Mouse (Mus musculus) layer of hippocampus, adult 2 months (tissue): ENCODE results near the gene Lonp2. TPM values are rescaled to one million over a fixed set of nuclear protein-coding genes. Genes with fewer than 3 reads are reported as not detected.

Experiments used
- DNase-seq, 2 experiments: peaks; one replicate each; pipeline ENCODE4 v3.0.0; 2022; ENCODE audit warnings: low spot score in 2 of 2
- H3K27ac ChIP-seq: fragments of 200-600 bp; 2 replicates; pipeline ENCODE4 v1.8.1; 2022
- H3K4me3 ChIP-seq: fragments of 200-600 bp; 2 replicates; pipeline ENCODE4 v1.8.1; 2022; ENCODE audit warnings: mild to moderate bottlenecking
- CTCF ChIP-seq: fragments of 200-600 bp; conservative IDR thresholded peaks from 2 replicates; pipeline ENCODE4 v1.8.1; 2022; ENCODE audit warnings: antibody characterized with exemption, mild to moderate bottlenecking, moderate library complexity
- total RNA-seq, 2 experiments: library from RNA; stranded (reverse); gene quantifications; 2 replicates each; pipeline ENCODE4 v1.2.3; 2021

Lonp2 gene
- total RNA-seq, 2 experiments from 2014 or later, result 82.4 to 84.2 TPM

DNA sequence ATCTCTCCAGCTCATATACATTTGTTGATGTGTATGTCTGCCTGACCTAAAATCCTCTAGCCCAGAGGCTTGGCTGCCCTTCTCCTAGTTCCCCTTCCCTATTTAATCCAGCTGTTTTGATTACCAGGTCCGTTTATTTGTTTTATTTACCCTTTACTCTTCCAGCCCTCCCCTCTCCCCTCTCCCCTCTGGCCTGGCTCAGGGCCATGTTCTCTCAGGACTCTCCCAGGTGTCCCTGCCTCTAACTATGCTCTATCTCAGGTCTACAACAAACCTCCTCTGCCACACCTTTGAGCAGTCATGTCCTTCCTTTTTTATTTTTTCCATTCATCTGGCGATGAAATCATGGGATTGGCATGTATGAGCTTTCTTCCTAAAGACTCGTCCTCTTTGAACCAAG, 106.5 kb downstream of the Lonp2 start:
- no peak for TF ChIP-seq CTCF
- no peak overlapping the region for H3K4me3 ChIP-seq
- DNase-seq, result no peak
- peak overlapping the region; percentile 79 for H3K27ac ChIP-seq

DNA sequence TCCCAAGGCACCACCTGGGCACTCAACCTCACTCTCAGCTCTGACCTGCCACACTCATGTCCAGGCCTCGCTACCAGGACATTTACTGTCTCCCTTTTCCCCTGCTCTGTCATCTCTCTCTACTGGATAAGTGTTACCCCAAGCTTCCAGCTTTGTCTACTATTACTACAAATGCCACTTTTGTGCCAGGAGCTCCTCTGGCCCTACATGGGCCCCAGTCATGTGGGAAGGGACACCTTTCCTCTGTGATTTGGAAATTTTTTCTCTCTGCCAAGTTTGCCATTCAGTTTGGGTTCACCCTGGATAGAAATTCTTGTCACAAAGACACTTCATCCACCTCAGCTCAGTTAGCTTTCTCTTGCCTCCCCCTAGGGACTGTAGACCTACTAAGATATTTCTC, 107.0 kb downstream of the Lonp2 start:
- no peak for TF ChIP-seq CTCF
- H3K4me3 ChIP-seq, result no peak overlapping the region
- DNase-seq, result no peak
- H3K27ac ChIP-seq, result peak overlapping the region; percentile 79

DNA sequence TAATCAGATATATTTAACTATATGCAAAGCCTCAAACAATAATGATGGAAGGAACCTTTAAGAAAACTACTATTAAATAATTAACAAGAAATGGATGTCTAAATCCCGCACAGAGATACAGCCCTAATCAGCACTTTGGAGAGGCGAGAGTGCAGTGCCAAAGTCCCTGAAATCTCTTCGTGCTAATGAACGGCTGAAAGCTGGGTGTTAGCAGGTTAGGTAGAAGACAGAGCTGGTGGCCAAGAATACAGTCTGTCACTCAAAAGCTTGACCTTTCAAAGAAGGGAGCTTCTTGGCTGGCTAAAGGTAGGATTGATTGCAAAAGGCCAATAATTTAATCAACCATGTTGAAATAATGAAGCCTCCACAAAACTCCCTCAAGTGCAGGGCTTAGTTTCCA, 110.3 kb downstream of the Lonp2 start:
- Histone ChIP-seq H3K27ac (no peak overlapping the region), H3K4me3 (no peak overlapping the region)
- no peak for TF ChIP-seq CTCF
- DNase-seq, result no peak

DNA sequence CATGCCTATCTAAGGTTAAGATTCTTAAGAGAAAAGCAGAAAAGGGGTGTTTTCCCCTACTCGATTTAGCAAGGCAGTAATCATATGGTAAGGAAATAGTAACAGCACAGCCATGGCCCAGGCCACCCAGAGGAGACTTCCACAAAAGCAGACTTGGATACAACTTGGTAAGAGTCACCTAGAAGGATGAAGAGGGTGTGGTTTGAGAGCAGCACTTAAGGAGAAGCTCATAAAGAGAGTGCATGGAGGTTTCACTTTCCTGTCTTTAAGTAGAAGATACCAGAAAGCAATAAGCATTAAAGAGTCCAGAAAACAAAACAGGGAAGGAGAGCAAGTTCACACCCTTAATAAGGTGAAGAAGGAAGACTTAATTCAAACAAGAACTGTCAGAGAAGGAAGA, 111.1 kb downstream of the Lonp2 start:
- Histone ChIP-seq H3K4me3 (no peak overlapping the region), H3K27ac (no peak overlapping the region; the same call in 1 of the 2 replicates)
- TF ChIP-seq CTCF, result no peak
- DNase-seq, result no peak

DNA sequence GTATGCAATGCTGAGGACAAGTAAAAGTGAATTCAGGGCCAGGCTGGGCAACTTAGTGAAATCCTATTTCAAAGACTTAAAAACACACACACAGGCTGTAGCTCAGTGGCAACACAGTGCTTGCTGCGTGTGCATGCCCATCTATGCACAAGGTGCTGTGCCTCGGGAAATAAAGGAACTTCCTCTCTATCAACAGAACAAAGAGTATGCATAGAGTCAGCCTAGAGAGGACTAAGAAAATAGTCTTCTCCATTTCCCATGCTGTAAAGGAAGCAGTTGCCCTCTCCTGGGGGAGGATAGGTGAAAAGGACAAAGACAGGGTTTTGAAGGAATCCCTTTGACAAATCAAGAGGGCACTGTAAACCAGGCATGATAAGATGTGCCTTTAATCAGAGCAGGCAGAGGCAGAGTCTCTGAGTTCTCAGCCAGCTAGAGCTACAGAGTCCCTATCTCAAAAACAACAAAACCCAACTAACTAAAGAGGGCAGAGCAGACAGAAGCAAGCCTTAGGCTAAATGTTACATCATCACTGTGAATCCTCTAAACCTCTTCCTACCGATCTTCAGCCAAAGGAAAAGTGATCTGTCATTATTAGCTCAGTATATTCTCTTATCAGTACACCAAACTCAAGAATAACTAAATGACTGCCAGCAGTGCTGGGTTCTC, 111.7 kb downstream of the Lonp2 start:
- Histone ChIP-seq H3K4me3 (no peak overlapping the region), H3K27ac (no peak overlapping the region; the same call in 1 of the 2 replicates)
- DNase-seq, result no peak
- TF ChIP-seq CTCF, result no peak

DNA sequence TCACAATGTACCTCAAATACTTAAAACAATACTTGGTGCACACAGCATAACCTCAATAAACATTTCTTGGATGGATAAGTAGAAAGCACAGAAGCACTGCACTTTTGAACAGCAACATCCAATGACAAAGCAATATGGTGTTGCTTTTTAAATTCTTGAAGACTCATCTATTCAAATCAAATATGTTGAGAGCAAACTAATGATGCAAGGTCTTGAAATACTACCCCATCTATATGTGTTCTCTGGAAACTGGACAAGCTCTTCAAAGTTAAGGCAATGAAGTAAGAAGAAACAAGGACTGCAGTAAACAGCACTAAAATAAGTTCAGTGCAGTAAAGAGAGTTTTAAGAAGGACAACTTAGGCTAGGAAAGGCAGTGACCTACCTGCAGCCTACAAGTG, 117.1 kb downstream of the Lonp2 start:
- Histone ChIP-seq H3K4me3 (no peak overlapping the region), H3K27ac (no peak overlapping the region)
- TF ChIP-seq CTCF, result no peak
- no peak for DNase-seq

DNA sequence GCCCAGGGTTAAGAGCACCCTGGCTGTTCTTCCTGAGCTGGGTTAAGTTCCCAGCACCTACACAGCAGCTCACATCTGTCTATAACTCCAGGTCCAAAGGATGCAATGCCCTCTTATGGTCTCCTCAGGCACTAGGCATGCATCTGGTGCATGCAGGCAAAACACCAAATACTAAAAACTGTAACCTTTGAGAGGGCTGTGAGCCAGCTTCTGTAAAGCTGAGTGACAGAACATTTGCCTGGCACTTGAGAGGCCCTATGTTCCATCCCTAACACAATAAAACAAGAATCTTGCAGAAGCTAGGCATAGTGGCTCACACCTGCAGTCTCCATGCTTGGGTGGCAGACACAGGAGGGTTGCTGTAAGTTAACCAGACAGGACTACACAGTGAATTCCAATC, 117.8 kb downstream of the Lonp2 start:
- Histone ChIP-seq H3K4me3 (no peak overlapping the region), H3K27ac (peak overlapping the region; percentile 8; the same call in 1 of the 2 replicates)
- no peak for TF ChIP-seq CTCF
- DNase-seq, result no peak

DNA sequence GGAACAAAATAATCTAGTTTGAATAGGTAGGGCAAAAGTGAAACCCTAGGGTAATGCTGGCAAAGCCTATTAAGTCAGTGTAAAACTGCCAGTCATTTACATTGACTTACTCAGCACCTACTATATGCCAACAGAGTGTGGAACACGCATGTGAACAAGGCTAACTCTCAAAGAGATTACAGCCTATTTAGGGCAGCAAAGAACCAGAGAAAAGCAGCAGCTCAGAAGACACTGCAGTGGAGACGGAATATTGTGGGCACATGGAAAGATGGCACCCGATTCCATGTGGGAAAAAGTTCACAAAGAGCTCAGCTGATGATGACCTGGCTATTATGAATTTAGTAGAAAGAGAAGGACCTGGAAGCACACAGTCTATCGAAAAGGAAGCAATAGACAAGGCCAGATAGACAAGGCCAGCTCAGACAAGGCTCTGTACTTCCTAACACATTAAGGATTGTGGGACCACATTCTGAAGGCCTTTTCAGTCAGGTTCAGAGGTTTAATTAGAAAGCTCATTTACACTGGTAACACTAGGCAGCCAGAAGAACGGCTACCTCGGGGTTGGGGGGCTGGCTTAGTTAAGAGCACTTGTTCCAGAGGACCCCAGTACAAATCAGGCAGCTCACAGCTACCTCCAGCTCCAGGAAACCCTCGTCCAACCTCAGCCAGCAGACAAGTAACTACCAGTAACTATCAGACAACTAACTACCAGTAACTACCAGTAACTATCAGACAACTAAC, 118.9 kb downstream of the Lonp2 start:
- no peak for TF ChIP-seq CTCF
- DNase-seq, result no peak
- Histone ChIP-seq H3K27ac (peak overlapping the region; percentile 41; the same call in 1 of the 2 replicates), H3K4me3 (no peak overlapping the region)

DNA sequence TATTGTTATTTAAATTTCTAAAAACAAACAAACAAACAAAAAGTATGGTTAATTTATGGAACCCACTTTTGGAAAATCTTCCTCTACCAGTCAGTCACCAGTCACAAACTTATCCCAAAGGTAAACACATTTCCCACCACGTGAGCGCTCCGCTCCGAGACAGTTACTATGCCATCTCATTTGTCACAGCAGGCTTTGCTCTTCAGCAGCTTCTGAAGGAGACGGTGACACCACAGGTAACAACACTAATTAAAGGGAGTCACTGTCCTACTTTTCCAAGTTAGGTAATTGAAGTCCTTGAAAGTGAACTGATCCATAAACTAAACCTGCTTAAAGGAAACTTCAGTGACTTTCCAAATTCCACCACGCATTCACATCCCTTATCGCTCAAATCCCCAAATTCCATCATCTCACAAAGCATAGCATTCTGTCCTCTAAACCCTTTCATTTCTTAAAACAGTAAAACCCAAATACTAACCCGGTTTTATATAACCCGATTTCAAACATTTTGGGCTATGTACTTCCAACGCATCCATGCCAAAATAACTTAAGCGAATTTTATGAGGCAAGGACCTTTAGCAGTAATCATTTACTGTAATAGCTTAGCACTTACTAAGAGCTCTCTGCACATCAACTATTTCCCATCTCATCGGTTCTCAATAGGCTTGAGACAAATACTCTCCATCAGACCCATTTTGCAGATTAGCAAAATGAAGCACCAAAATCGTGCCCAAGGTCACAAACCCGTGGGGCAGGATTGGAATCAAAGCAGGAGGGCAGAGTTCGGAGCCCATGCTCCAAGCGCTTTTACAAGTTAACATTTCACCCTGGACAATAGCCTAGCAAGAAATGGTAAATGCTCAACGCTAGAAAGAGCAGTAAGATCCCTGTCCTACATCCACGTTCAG, 120.7 kb downstream of the Lonp2 start:
- DNase-seq, result no peak
- H3K27ac ChIP-seq, result peak overlapping the region; percentile 99
- no peak for TF ChIP-seq CTCF
- H3K4me3 ChIP-seq, result peak overlapping the region; percentile 92

DNA sequence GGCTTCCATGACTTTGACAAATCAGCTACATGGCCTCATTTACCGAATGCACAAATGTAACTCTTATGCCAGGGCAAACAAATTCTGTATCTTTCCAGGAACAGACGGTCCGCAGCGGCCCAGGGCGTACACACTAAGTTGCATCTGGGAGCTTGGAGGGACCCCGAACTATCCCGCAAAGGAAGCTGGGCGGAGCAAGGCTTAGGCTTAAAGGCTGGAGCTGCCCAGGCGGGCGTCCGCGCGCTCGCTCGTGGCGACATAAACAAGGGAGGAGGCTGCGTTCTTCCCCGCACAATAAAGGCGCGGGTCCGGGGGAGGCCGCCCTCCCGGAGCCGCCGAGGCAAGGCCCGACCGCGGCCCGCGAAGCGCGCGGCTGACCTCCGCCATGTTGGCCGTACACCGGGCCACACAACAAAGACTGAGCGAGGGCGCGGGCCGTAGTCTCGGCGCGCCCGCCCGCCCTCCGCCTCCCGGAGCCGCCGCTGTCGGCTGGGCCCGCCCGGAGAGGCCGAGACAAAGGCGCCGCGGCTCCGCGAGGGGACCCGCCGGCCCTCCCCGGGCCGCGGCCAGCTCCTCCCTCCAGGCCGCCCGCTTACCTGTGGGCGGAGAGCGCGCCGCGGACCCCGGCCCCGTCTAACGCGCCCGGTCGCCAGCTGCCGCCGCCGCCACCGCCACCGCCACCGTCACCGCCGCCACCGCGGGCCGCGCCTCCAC, 121.5 kb downstream of the Lonp2 start, which contains the start of the genes Gm10638 and Siah1a:
Gene Gm10638, plus strand, starts transcription at position 479 of the 714 bp plus-strand sequence.
Gene Siah1a, minus strand, starts transcription at position 714 of the 714 bp plus-strand sequence.
- peak; percentile 43 to 48 for DNase-seq
- peak within 1 kb of the TSS; percentile 99 for H3K27ac ChIP-seq
- peak within 1 kb of the TSS; percentile 92 for H3K4me3 ChIP-seq
- no peak for TF ChIP-seq CTCF

DNA sequence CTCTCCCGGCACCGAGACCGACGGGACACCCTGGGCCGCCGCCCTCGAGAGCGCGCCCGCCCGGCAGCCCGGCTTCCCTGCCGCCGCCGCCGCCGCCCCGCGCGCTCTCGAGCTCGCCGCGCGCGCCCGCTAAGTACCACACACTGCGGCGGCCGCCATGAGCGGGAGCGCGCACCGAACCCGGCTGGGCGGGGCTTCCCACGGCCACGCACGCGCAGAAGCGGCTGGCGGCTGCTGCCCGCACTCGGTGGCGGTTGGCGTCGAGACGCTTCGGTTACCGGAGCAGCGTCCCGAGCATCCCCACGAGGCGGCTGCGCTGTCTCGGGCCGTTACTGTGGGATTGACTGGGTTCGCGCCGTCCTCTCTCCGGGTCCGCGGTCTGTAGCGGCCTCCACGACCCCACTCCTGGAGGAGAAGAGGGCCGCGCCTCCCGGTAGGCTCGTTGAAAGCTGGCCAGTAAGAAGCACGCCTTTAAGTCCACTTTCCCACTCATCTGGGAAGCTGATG, 122.1 kb downstream of the Lonp2 start:
- peak; percentile 24; the same call in 1 of the 2 replicates for TF ChIP-seq CTCF
- DNase-seq, result peak; percentile 93 to 96
- peak overlapping the region; percentile 92 for H3K4me3 ChIP-seq
- H3K27ac ChIP-seq, result peak overlapping the region; percentile 99

DNA sequence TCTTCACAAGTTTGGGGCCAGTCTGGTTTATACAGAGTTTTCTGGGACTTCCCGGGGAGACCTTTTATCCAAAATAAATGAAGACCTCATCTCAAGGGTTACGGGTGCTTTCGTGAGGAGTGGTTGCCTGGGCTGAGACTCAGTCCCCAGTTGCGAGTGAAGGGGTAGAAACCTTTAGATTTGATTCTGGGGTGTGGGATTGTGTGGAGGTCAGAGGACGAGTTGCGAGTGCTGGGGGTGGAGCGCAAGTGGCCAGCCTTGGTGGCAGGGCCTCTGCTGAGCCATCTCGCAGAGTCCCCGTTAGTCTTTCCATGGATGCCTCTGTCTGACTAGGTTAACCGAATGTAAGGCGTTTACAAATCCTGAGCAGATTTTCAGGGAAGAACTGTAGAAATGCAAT, 122.7 kb downstream of the Lonp2 start:
- TF ChIP-seq CTCF, result no peak
- Histone ChIP-seq H3K27ac (peak overlapping the region; percentile 99), H3K4me3 (peak overlapping the region; percentile 92)
- no peak for DNase-seq
